Comparison of ENCODE assay signal across 9 mouse cellular contexts in the genomic region with DNA sequence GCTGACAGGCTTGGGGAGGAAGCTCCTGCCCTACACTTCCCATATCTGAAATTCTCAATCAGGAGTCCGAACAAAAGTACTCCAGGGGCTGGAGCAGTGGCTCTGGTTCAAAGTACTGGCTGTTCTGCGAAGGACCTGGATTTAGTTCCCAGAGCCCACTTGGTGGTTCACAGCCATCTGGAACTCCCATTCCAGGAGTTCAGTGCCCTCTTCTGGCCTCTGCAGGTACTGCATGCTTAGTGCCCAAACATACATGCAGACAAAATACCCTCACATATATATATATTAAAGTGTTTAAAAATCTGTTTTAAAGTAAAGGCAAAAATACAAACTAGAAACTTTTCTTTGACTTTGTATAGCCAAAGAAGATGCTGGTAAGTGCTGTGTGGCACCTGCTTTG.
DNase-seq lines count a peak whose midpoint lies in the region; ATAC-seq and TF ChIP-seq lines count a peak whose summit lies in the region.
"Had no signal": no experiment of that assay in that cellular context is flagged by ENCODE, and none has a peak within 500 bp of the region (broad histone marks: within the 10 kb centered on the region; RNA-seq: fewer than 3 reads in every experiment).

No protein-coding gene starts in this region.

- 70% methylated on average over 2 of the region's 2 CpGs for WGBS in cerebellum, adult 2 months
- WGBS in lung, embryonic 14.5 days: 92% methylated on average over 2 of the region's 2 CpGs
- WGBS in embryonic facial prominence, embryonic 11.5 days: 95% methylated on average over 2 of the region's 2 CpGs
- 100% methylated on average over 2 of the region's 2 CpGs for WGBS in midbrain, embryonic 16.5 days

- no peaks in the 10 kb centered on the region for H3K27me3 ChIP-seq in cerebellum, adult 2 months (ENCODE audit: control insufficient read depth, insufficient read depth, low read length)
- H3K27me3 ChIP-seq in lung, embryonic 14.5 days (ENCODE audit: insufficient read depth, low read length): no peaks in the 10 kb centered on the region
- no peaks in the 10 kb centered on the region for H3K27me3 ChIP-seq in embryonic facial prominence, embryonic 11.5 days (ENCODE audit: control insufficient read depth, insufficient read depth, low read length)
- no peaks in the 10 kb centered on the region for H3K27me3 ChIP-seq in midbrain, embryonic 16.5 days (ENCODE audit: control insufficient read depth, insufficient read depth, low read depth, low read length)
- H3K27me3 ChIP-seq: Patski had no signal

- H3K4me1 ChIP-seq in cerebellum, adult 2 months (ENCODE audit: control insufficient read depth, insufficient read depth, low read length): peaks cover 41% of the 10 kb centered on the region
- 0 out of 2 replicates have a peak, but pooled peaks cover 3% of the 10 kb centered on the region for H3K4me1 ChIP-seq in lung, embryonic 14.5 days (ENCODE audit: insufficient read depth)
- no peaks in the 10 kb centered on the region; the same call in 1 of the 2 replicates for H3K4me1 ChIP-seq in embryonic facial prominence, embryonic 11.5 days (ENCODE audit: control insufficient read depth, insufficient read depth, low read length)
- peaks cover 13% of the 10 kb centered on the region; the same call in 1 of the 2 replicates for H3K4me1 ChIP-seq in midbrain, embryonic 16.5 days (ENCODE audit: control insufficient read depth, insufficient read depth, low read length)

- peak in 1 of 2 experiments; percentile 53 for DNase-seq in cerebellum, adult 2 months
- no peak for DNase-seq in cerebellum, postnatal 4 days (ENCODE audit: low spot score in 2 of 2)
- peak; percentile 63 for DNase-seq in lung, embryonic 14.5 days
- DNase-seq in lung, postnatal 25 days (ENCODE audit: low spot score): no peak
- peak; percentile 52 for DNase-seq in embryonic facial prominence, embryonic 11.5 days (ENCODE audit: low spot score)
- peak; percentile 67 for DNase-seq in testis, postnatal 10 days (ENCODE audit: low spot score)
- no peak for DNase-seq in layer of hippocampus, postnatal 36 days

- no peak overlapping the region for H3K4me3 ChIP-seq in cerebellum, adult 2 months (replicated peaks; ENCODE audit: insufficient read depth, low read depth, low read length)
- no peak overlapping the region for H3K4me3 ChIP-seq in lung, embryonic 14.5 days (ENCODE audit: low read depth, low read length)
- H3K4me3 ChIP-seq in embryonic facial prominence, embryonic 11.5 days (ENCODE audit: low read depth, low read length): no peak overlapping the region
- no peak overlapping the region for H3K4me3 ChIP-seq in midbrain, embryonic 16.5 days (ENCODE audit: low read depth, low read length)

- H3K9ac ChIP-seq in lung, embryonic 14.5 days: no peak overlapping the region
- H3K9ac ChIP-seq in embryonic facial prominence, embryonic 11.5 days (replicated peaks; ENCODE audit: low read length): no peak overlapping the region
- no peak overlapping the region for H3K9ac ChIP-seq in midbrain, embryonic 16.5 days (ENCODE audit: low read depth, low read length)

- H3K27ac ChIP-seq in cerebellum, adult 2 months (ENCODE audit: insufficient read depth, low read length): no peak overlapping the region
- no peak overlapping the region for H3K27ac ChIP-seq in lung, embryonic 14.5 days (ENCODE audit: low read depth)
- H3K27ac ChIP-seq in embryonic facial prominence, embryonic 11.5 days (replicated peaks; ENCODE audit: low read depth, low read length): no peak overlapping the region
- H3K27ac ChIP-seq in midbrain, embryonic 16.5 days (ENCODE audit: low read length): no peak overlapping the region

- H3K36me3 ChIP-seq in lung, embryonic 14.5 days (ENCODE audit: insufficient read depth): peaks cover 59% of the 10 kb centered on the region
- peaks cover 8% of the 10 kb centered on the region for H3K36me3 ChIP-seq in embryonic facial prominence, embryonic 11.5 days (replicated peaks; ENCODE audit: control insufficient read depth, insufficient read depth, low read depth, low read length)
- peaks cover 27% of the 10 kb centered on the region for H3K36me3 ChIP-seq in midbrain, embryonic 16.5 days (ENCODE audit: control insufficient read depth, insufficient read depth, low read length)

- ATAC-seq in lung, embryonic 14.5 days (ENCODE audit: insufficient read depth): no peak
- no peak for ATAC-seq in embryonic facial prominence, embryonic 11.5 days (replicated peaks; ENCODE audit: insufficient number of reproducible peaks, low FRiP score, low TSS enrichment, low read depth)
- ATAC-seq in midbrain, embryonic 16.5 days: no peak
- ATAC-seq: Patski had no signal

- H3K4me2 ChIP-seq in lung, embryonic 14.5 days: no peak overlapping the region
- H3K4me2 ChIP-seq in embryonic facial prominence, embryonic 11.5 days (ENCODE audit: low read depth, low read length): no peak overlapping the region
- H3K4me2 ChIP-seq in midbrain, embryonic 16.5 days (ENCODE audit: low read length): no peak overlapping the region

- no peaks in the 10 kb centered on the region for H3K9me3 ChIP-seq in lung, embryonic 14.5 days (ENCODE audit: low read depth, low read length)
- H3K9me3 ChIP-seq in embryonic facial prominence, embryonic 11.5 days (replicated peaks; ENCODE audit: control insufficient read depth, low read length): no peaks in the 10 kb centered on the region
- no peaks in the 10 kb centered on the region for H3K9me3 ChIP-seq in midbrain, embryonic 16.5 days (replicated peaks; ENCODE audit: control insufficient read depth, low read length, poor library complexity, severe bottlenecking)

- peak; percentile 39; the same call in 1 of the 2 replicates for TF ChIP-seq CTCF in cerebellum, adult 2 months (IDR thresholded peaks at IDR 0.05; ENCODE audit: borderline replicate concordance, insufficient read depth, low read depth, low read length)
- TF ChIP-seq CTCF in lung, embryonic 14.5 days (IDR thresholded peaks at IDR 0.05; ENCODE audit: low read depth): peak; percentile 62

- no peak for TF ChIP-seq POLR2A in cerebellum, adult 2 months (IDR thresholded peaks at IDR 0.05; ENCODE audit: borderline replicate concordance, insufficient read depth, low read length)

Comparison
In these comparisons a context has a peak if more than half of its experiments do, and no peak if none do; other contexts are left out.
1. DNase-seq: peak in lung, embryonic 14.5 days (single experiment), embryonic facial prominence, embryonic 11.5 days (single experiment) and testis, postnatal 10 days (single experiment); none in cerebellum, postnatal 4 days (0 of 2), lung, postnatal 25 days (single experiment) and layer of hippocampus, postnatal 36 days (0 of 2).